Mouse (Mus musculus): Measurements from ENCODE around the gene Gm21961. TPM values are rescaled to one million over a fixed set of nuclear protein-coding genes. Genes with fewer than 3 reads are reported as not detected.
"Not testable (repeated sequence)": the region's sequence is repeated elsewhere in the genome, so short reads cannot be mapped to it uniquely, and the experiment has no call there.

Gm21961 gene
- total RNA-seq (2022): not detected

DNA sequence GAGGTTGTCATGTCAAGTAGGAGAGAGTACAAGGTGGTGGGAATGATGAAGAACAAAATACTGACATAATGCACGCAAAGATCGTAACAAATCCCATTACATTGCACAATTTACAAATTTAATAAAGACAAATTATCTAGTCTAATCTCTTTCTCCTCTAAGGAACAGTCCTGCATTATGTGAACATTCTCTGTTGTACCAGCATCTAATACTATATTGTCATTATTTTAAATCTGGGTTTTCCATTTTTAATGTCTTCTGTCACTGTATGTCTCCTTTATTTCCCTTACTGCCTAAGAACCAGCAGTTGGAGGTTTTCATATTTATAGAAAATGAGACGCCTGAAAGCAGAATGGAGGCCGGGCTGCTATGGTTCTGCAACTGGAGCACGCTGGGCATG lies at the start of gene Gm21961:
TSS of gene Gm21961 (minus strand) at position 101 of the 400 bp plus-strand sequence.
- DNase-seq: no peak

- no peak for DNase-seq
Observed at GRCm38 (mm10) chr15:65041999-65042398, 27.3 kb upstream of the Gm21961 start.

- not testable (repeated sequence) for DNase-seq
Observed at GRCm38 (mm10) chr15:65039216-65039615, 24.5 kb upstream of the Gm21961 start.

GRCm38 (mm10) chr15:65017971-65018370 lies 3.3 kb upstream of the Gm21961 start:
- no peak for DNase-seq

GRCm38 (mm10) chr15:65006177-65006576 lies 8.5 kb downstream of the Gm21961 start:
- DNase-seq: no peak

GRCm38 (mm10) chr15:64994498-64994897 lies 20.2 kb downstream of the Gm21961 start:
- DNase-seq: no peak

DNA sequence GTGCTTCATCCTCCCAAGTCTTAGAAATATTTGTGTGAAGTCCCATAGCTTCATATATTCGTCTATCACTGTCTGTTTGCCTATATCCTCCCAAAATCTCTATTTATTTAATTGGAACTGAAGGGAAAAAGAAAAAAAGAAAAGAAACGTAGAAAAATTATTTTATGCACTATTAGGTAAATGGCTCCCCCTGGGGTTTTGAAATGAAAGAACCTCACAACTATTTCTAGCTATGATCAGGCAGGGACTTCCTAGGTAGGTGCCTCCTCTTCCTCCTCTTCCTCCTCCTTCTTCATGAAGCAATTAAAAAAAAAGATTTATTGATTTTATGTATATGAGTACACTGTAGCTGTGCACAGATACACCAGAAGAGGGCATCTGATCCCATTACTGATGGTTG lies 34.7 kb downstream of the Gm21961 start:
- DNase-seq: no peak

GRCm38 (mm10) chr15:64976044-64976805 lies 38.5 kb downstream of the Gm21961 start:
- no peak for DNase-seq

Other genes with a start within 250 kb of the Gm21961 start
- not detected for gene Gm21798, start 197.2 kb downstream of the Gm21961 start, total RNA-seq (2022)